Mouse (Mus musculus) forebrain, embryonic 15.5 days (tissue): ENCODE data around the gene Hsd17b12. TPM values are rescaled to one million over a fixed set of nuclear protein-coding genes. Genes with fewer than 3 reads are reported as not detected.

Source experiments
- ATAC-seq: fragments of 200-750 bp; cut with Nextera tagmentation; replicated peaks from 2 replicates; pipeline ENCODE4 v1.8.0; 2017; ENCODE audit warnings: mild to moderate bottlenecking, moderate TSS enrichment, moderate library complexity
- H3K27ac ChIP-seq: fragments of 300-500 bp; sonication (generic); replicated peaks from 2 replicates; pipeline ENCODE4 v1.5.1; 2015; ENCODE audit warnings: mild to moderate bottlenecking, inconsistent platforms
- H3K27me3 ChIP-seq: fragments of 300-500 bp; sonication (generic); 2 replicates; pipeline ENCODE4 v1.6.1; 2015; ENCODE audit warnings: inconsistent platforms
- H3K36me3 ChIP-seq: fragments of 300-500 bp; sonication (generic); 2 replicates; pipeline ENCODE4 v1.6.1; 2015; ENCODE audit warnings: mild to moderate bottlenecking, inconsistent platforms
- H3K4me1 ChIP-seq: fragments of 300-500 bp; sonication (generic); 2 replicates; pipeline ENCODE4 v1.6.1; 2015; ENCODE audit warnings: inconsistent platforms
- H3K4me2 ChIP-seq: fragments of 300-500 bp; sonication (generic); replicated peaks from 2 replicates; pipeline ENCODE4 v1.6.1; 2015; ENCODE audit warnings: mild to moderate bottlenecking, inconsistent platforms
- H3K4me3 ChIP-seq: fragments of 300-500 bp; sonication (generic); 2 replicates; pipeline ENCODE4 v1.5.1; 2015; ENCODE audit warnings: mild to moderate bottlenecking, inconsistent platforms
- H3K9ac ChIP-seq: fragments of 300-500 bp; sonication (generic); replicated peaks from 2 replicates; pipeline ENCODE4 v1.6.1; 2015; ENCODE audit warnings: mild to moderate bottlenecking, inconsistent platforms
- H3K9me3 ChIP-seq: fragments of 300-500 bp; sonication (generic); 2 replicates; pipeline ENCODE4 v1.6.1; 2016; ENCODE audit warnings: inconsistent platforms
- WGBS: fragments of 180-500 bp; shearing (Covaris S2); methylation state at CpG from one replicate; pipeline ENCODE4 v1.1.7; 2015; ENCODE audit warnings: mixed read lengths; 5-methylcytosine and 5-hydroxymethylcytosine counted together
- microRNA-seq: library from miRNA; unstranded; fragments of <30 nt; microRNA quantifications from one replicate; pipeline ENCODE4, GENCODE M21; 2016
- polyA plus RNA-seq: library from polyadenylated mRNA; unstranded; fragments of >200 nt; fragmentation: Nextera tagmentation; extraction: Ambion mirVana; gene quantifications from 2 replicates; pipeline ENCODE4 v1.2.1, GENCODE M21; 2015

Gene Hsd17b12
- polyA plus RNA-seq, 1 experiment from 2014 or later: 119 TPM

GRCm38 (mm10) chr2:93992259-93992658, 165.5 kb downstream of the Hsd17b12 start:
- H3K36me3 ChIP-seq: peaks cover 38% of the 10 kb centered on the region
- no peaks in the 10 kb centered on the region for H3K9me3 ChIP-seq
- H3K27ac ChIP-seq: peak overlapping the region; percentile 88
- H3K4me2 ChIP-seq: peak overlapping the region; percentile 26
- WGBS: 14% methylated on average over 5 of the region's 5 CpGs
- H3K4me1 ChIP-seq: peaks cover 27% of the 10 kb centered on the region
- no peaks in the 10 kb centered on the region for H3K27me3 ChIP-seq
- peak; percentile 76 for ATAC-seq
- H3K9ac ChIP-seq: no peak overlapping the region; the same call in 1 of the 2 replicates
- H3K4me3 ChIP-seq: no peak overlapping the region

GRCm38 (mm10) chr2:93991336-93991735, 166.4 kb downstream of the Hsd17b12 start:
- Histone ChIP-seq H3K4me3 (no peak overlapping the region), H3K9me3 (no peaks in the 10 kb centered on the region), H3K4me1 (peaks cover 27% of the 10 kb centered on the region), H3K9ac (no peak overlapping the region; the same call in 1 of the 2 replicates), H3K36me3 (peaks cover 33% of the 10 kb centered on the region), H3K4me2 (no peak overlapping the region), H3K27me3 (no peaks in the 10 kb centered on the region), H3K27ac (peak overlapping the region; percentile 88)
- 94% methylated on average over 3 of the region's 3 CpGs for WGBS
- ATAC-seq: no peak

- Histone ChIP-seq H3K9me3 (no peaks in the 10 kb centered on the region), H3K9ac (no peak overlapping the region), H3K27ac (no peak overlapping the region), H3K4me2 (no peak overlapping the region), H3K4me3 (no peak overlapping the region), H3K36me3 (peaks cover 14% of the 10 kb centered on the region), H3K27me3 (no peaks in the 10 kb centered on the region), H3K4me1 (peaks cover 23% of the 10 kb centered on the region)
- 88% methylated on average over 2 of the region's 2 CpGs for WGBS
- ATAC-seq: no peak
Measured at GRCm38 (mm10) chr2:93988440-93988839, 169.3 kb downstream of the Hsd17b12 start.

Small RNA genes within 50 kb of the gene (microRNA-seq; reads per million reads assigned to microRNA genes)
- not detected for gene Gm23630

Other genes starting within 250 kb of the Hsd17b12 start
- 24.2 and 26.7 TPM in 2 replicates for gene Gm13889, start 200.8 kb downstream of the Hsd17b12 start, polyA plus RNA-seq
- not detected in 2 replicates for gene Gm27027, start 161.6 kb downstream of the Hsd17b12 start, polyA plus RNA-seq
- gene Alkbh3, start 147.2 kb downstream of the Hsd17b12 start, polyA plus RNA-seq: 54.9 and 58.1 TPM in 2 replicates
- gene Ttc17, start 248.7 kb upstream of the Hsd17b12 start, polyA plus RNA-seq: 20.7 and 23.2 TPM in 2 replicates